Mouse (Mus musculus) layer of hippocampus, postnatal 25 days (tissue): ENCODE measurements around the gene Pnkd. TPM values are rescaled to one million over a fixed set of nuclear protein-coding genes. Genes with fewer than 3 reads are reported as not detected.

Source experiments
- DNase-seq, 2 experiments: peaks; one replicate each; pipeline ENCODE4 v3.0.0; 2022; ENCODE audit warnings: mixed read lengths in 2 of 2, low spot score in 1 of 2; ENCODE audit errors: extremely low spot score in 1 of 2
- microRNA-seq, 2 experiments: library from miRNA; unstranded; fragments of <30 nt; microRNA quantifications; one replicate each; pipeline ENCODE4 v1.2.0; 2021
- total RNA-seq, 2 experiments: library from RNA; stranded (reverse); gene quantifications; 2 replicates each; pipeline ENCODE4 v1.2.3; 2021

Gene Pnkd
- total RNA-seq, 2 experiments from 2014 or later: 192 to 193 TPM

DNA sequence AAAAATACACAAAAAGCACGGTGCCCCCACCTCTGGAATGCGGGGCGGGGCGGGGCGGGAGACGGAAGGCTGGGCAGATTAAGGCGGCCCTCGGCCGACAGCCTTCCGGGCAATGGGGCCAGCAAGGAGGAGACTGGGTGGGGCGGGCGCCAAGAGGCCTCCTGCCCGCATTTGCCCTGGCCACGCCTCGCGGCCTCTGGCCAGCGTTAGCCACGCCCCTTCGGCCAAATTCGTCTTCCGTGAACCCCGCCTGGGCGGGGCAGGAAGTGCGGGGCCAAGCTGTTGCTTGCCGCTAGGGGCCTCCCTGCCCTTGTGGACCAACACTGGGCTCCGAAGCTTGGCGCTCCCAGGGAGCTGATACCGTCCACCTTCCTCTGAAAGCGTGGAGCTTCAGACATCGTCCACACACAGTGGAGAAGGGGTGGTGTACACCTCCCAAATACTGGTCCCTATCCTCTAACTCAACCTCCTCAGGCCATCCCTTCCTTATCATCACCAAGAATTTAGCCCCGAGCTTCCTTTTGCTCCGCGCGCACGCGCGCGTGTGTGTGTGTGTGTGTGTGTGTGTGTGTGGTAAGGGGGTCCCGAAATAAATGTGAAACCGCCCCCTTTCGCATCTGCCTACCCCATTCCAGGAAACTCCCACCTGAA lies 112.7 kb downstream of the Pnkd start:
- DNase-seq: peak; percentile 73 to 75

GRCm38 (mm10) chr1:74397919-74398451 lies 113.3 kb downstream of the Pnkd start:
- DNase-seq: peak in 1 of 2 experiments; percentile 60

DNA sequence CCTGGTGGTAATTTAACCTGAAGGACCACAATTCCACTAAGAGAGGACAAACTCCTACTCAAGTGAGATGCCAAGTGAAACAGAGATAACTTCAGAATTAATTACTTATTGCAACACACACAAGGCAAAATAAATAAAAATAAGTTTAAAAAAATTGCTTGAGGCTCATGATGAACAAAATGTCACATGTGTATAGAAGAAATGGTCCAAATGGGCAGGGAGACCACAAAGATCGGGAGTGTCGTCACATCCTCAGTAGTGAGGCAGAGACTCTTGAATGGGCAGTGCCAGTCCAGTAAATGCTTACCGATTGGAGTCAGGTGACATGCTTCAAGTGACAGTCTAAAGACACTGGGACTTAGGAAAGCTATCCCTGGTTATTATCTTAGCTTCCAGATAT lies 115.8 kb downstream of the Pnkd start:
- DNase-seq: no peak

DNA sequence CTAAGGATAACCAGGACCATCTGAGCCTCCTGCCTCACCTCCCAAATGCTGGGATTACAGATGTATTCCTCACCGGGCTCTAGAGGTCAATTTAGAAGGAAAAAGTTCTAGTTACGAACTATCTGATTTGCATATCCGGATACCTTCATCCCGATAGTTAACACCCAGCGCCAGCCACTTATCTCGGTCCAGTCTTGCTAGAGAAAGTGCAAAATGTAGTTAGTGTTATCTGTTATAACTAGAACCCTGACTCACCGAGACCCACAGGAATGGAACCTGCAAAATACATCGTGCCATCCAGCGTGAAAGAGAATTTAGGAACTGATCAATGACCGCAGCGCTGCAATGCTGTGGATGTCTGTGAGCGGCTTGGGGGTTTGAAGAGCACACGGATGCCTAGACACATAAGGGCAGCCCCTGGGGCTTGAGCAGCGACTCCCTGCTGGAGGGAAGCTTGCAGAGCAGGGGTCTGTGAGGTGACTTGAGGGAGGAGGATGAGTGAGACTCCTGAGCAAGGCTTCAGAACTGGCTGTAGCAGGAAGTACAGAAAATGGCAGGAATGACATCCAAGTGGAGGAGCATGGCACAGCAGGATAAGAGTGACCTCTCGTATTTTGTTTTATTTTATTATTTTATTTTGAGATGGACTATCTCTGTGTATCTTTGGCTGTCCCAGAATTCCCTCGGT lies 116.4 kb downstream of the Pnkd start:
- DNase-seq: no peak

Small RNA genes within 50 kb of the gene (microRNA-seq; reads per million reads assigned to microRNA genes)
- gene Mir26b: 4,727 to 5,697 reads per million in 2 experiments

Other genes starting within 250 kb of the Pnkd start
- 10 to 100 TPM; 29.6 to 41.9 TPM for gene Tns1, start 160.5 kb upstream of the Pnkd start, total RNA-seq
- not detected for gene Rufy4, start 159.4 kb upstream of the Pnkd start, total RNA-seq
- not detected for gene Cxcr2, start 130.9 kb upstream of the Pnkd start, total RNA-seq
- not detected for gene Cxcr1, start 90.3 kb upstream of the Pnkd start, total RNA-seq
- gene Arpc2, start 48.8 kb upstream of the Pnkd start, total RNA-seq: 100 to 1,000 TPM; 404 to 421 TPM
- gene Gpbar1, start 6.4 kb upstream of the Pnkd start, total RNA-seq: not detected
- 100 to 1,000 TPM; 143 to 156 TPM for gene Aamp, start 192 bp upstream of the Pnkd start, total RNA-seq
- 10 to 100 TPM; 28.3 to 28.7 TPM for gene Tmbim1, start 20.7 kb downstream of the Pnkd start, total RNA-seq
- 1 to 10 TPM; 1.0 to 1.1 TPM for gene Catip, start 77.2 kb downstream of the Pnkd start, total RNA-seq
- gene Slc11a1, start 90.3 kb downstream of the Pnkd start, total RNA-seq: 1 to 10 TPM; 1.7 to 4.2 TPM
- gene Ctdsp1, start 106.6 kb downstream of the Pnkd start, total RNA-seq: 10 to 100 TPM; 32.2 to 34.1 TPM
- gene Vil1, start 124.4 kb downstream of the Pnkd start, total RNA-seq: 1 to 10 TPM in 1 of 2 experiments, under 1 TPM in 1; 0.52 to 1.1 TPM
- gene Cnot9, start 221.1 kb downstream of the Pnkd start, total RNA-seq: 10 to 100 TPM; 26.9 to 27.4 TPM